Mouse (Mus musculus) embryonic facial prominence, embryonic 13.5 days (tissue): ENCODE data around the gene Foxn2. TPM values are rescaled to one million over a fixed set of nuclear protein-coding genes. Genes with fewer than 3 reads are reported as not detected.
A peak's percentile ranks its signal among the peaks of the same experiment; 100 is the strongest.

ENCODE experiments used
- ATAC-seq: fragments of 200-750 bp; cut with Nextera tagmentation; 2 replicates; pipeline ENCODE4 v1.8.0; 2017; ENCODE audit warnings: low read depth; ENCODE audit not compliant: insufficient number of reproducible peaks, insufficient read depth, low FRiP score, low TSS enrichment
- H3K27ac ChIP-seq: fragments of 300-500 bp; sonication (generic); 2 replicates; pipeline ENCODE4 v1.5.1; 2015; ENCODE audit warnings: moderate library complexity, mild to moderate bottlenecking, inconsistent platforms
- H3K27me3 ChIP-seq: fragments of 300-500 bp; sonication (generic); 2 replicates; pipeline ENCODE4 v1.6.1; 2015; ENCODE audit warnings: mild to moderate bottlenecking, inconsistent platforms
- H3K36me3 ChIP-seq: fragments of 300-500 bp; sonication (generic); 2 replicates; pipeline ENCODE4 v1.6.1; 2015; ENCODE audit warnings: mild to moderate bottlenecking, inconsistent platforms
- H3K4me1 ChIP-seq: fragments of 300-500 bp; sonication (generic); 2 replicates; pipeline ENCODE4 v1.6.1; 2015; ENCODE audit warnings: inconsistent platforms
- H3K4me2 ChIP-seq: fragments of 300-500 bp; sonication (generic); 2 replicates; pipeline ENCODE4 v1.6.1; 2015; ENCODE audit warnings: moderate library complexity, mild to moderate bottlenecking, inconsistent platforms
- H3K4me3 ChIP-seq: fragments of 300-500 bp; sonication (generic); 2 replicates; pipeline ENCODE4 v1.5.1; 2015; ENCODE audit warnings: mild to moderate bottlenecking, inconsistent platforms
- H3K9ac ChIP-seq: fragments of 300-500 bp; sonication (generic); 2 replicates; pipeline ENCODE4 v1.6.1; 2015; ENCODE audit warnings: mild to moderate bottlenecking, inconsistent platforms
- H3K9me3 ChIP-seq: fragments of 300-500 bp; sonication (generic); 2 replicates; pipeline ENCODE4 v1.6.1; 2016; ENCODE audit warnings: inconsistent platforms
- WGBS: fragments of 180-500 bp; shearing (Covaris S2); methylation state at CpG from one replicate; pipeline ENCODE4 v1.1.7; 2015; ENCODE audit warnings: mixed read lengths; 5-methylcytosine and 5-hydroxymethylcytosine counted together
- polyA plus RNA-seq: library from polyadenylated mRNA; unstranded; fragments of >200 nt; fragmentation: Nextera tagmentation; extraction: Ambion mirVana; gene quantifications from 2 replicates; pipeline ENCODE4 v1.2.1, GENCODE M21; 2015

The Foxn2 gene
- polyA plus RNA-seq, 1 experiment from 2014 or later: 15.4 TPM

GRCm38 (mm10) chr17:88494772-88495132, 54.2 kb downstream of the Foxn2 start:
- 0 out of 2 replicates have a peak, but pooled peaks have one; percentile 10 for ATAC-seq
- Histone ChIP-seq H3K4me3 (no peak overlapping the region), H3K27me3 (no peaks in the 10 kb centered on the region), H3K9ac (no peak overlapping the region), H3K36me3 (peaks cover 17% of the 10 kb centered on the region), H3K9me3 (no peaks in the 10 kb centered on the region), H3K4me1 (peaks cover 8% of the 10 kb centered on the region; the same call in 1 of the 2 replicates), H3K4me2 (no peak overlapping the region), H3K27ac (no peak overlapping the region)
- 83% methylated on average over 10 of the region's 10 CpGs for WGBS

GRCm38 (mm10) chr17:88498090-88498682, 57.7 kb downstream of the Foxn2 start:
- H3K36me3 ChIP-seq: no peaks in the 10 kb centered on the region
- H3K4me1 ChIP-seq: peaks cover 8% of the 10 kb centered on the region; the same call in 1 of the 2 replicates
- no peak overlapping the region for H3K4me3 ChIP-seq
- no peak overlapping the region for H3K9ac ChIP-seq
- ATAC-seq: no peak
- no peak overlapping the region for H3K27ac ChIP-seq
- H3K4me2 ChIP-seq: no peak overlapping the region
- H3K9me3 ChIP-seq: no peaks in the 10 kb centered on the region
- no peaks in the 10 kb centered on the region for H3K27me3 ChIP-seq
- WGBS: 85% methylated on average over 5 of the region's 5 CpGs

GRCm38 (mm10) chr17:88504056-88504455, 63.5 kb downstream of the Foxn2 start:
- no peaks in the 10 kb centered on the region for H3K9me3 ChIP-seq
- no peaks in the 10 kb centered on the region for H3K36me3 ChIP-seq
- ATAC-seq: no peak
- no peak overlapping the region for H3K9ac ChIP-seq
- H3K4me3 ChIP-seq: no peak overlapping the region
- 93% methylated on average over 13 of the region's 13 CpGs for WGBS
- no peaks in the 10 kb centered on the region for H3K27me3 ChIP-seq
- H3K4me1 ChIP-seq: peaks cover 14% of the 10 kb centered on the region
- no peak overlapping the region for H3K27ac ChIP-seq
- no peak overlapping the region for H3K4me2 ChIP-seq

- Histone ChIP-seq H3K27ac (no peak overlapping the region), H3K27me3 (no peaks in the 10 kb centered on the region), H3K4me1 (peaks cover 16% of the 10 kb centered on the region), H3K9ac (no peak overlapping the region), H3K36me3 (no peaks in the 10 kb centered on the region), H3K9me3 (no peaks in the 10 kb centered on the region), H3K4me3 (no peak overlapping the region), H3K4me2 (no peak overlapping the region)
- WGBS: 30% methylated on average over 10 of the region's 10 CpGs
- ATAC-seq: no peak
These were observed 64.8 kb downstream of the Foxn2 start for GRCm38 (mm10) chr17:88505275-88505723.

- Histone ChIP-seq H3K4me3 (no peak overlapping the region), H3K27me3 (no peaks in the 10 kb centered on the region), H3K4me1 (peaks cover 19% of the 10 kb centered on the region), H3K36me3 (no peaks in the 10 kb centered on the region), H3K9ac (no peak overlapping the region), H3K4me2 (no peak overlapping the region), H3K27ac (no peak overlapping the region), H3K9me3 (no peaks in the 10 kb centered on the region)
- WGBS: 92% methylated on average over 15 of the region's 15 CpGs
- ATAC-seq: no peak
These were observed 65.4 kb downstream of the Foxn2 start for GRCm38 (mm10) chr17:88505941-88506340.

- no peaks in the 10 kb centered on the region for H3K27me3 ChIP-seq
- no peak overlapping the region for H3K4me2 ChIP-seq
- H3K36me3 ChIP-seq: no peaks in the 10 kb centered on the region
- no peak overlapping the region for H3K9ac ChIP-seq
- 89% methylated on average over 10 of the region's 10 CpGs for WGBS
- no peak overlapping the region for H3K27ac ChIP-seq
- no peak overlapping the region for H3K4me3 ChIP-seq
- no peaks in the 10 kb centered on the region for H3K9me3 ChIP-seq
- no peak for ATAC-seq
- peaks cover 23% of the 10 kb centered on the region for H3K4me1 ChIP-seq
These were observed 66.9 kb downstream of the Foxn2 start for GRCm38 (mm10) chr17:88507376-88507775.

GRCm38 (mm10) chr17:88508846-88509508, 68.5 kb downstream of the Foxn2 start:
- H3K27ac ChIP-seq: no peak overlapping the region
- 36% methylated on average over 12 of the region's 12 CpGs for WGBS
- no peaks in the 10 kb centered on the region for H3K9me3 ChIP-seq
- ATAC-seq: peak; percentile 53; the same call in 1 of the 2 replicates
- H3K9ac ChIP-seq: no peak overlapping the region
- H3K4me1 ChIP-seq: peaks cover 23% of the 10 kb centered on the region
- H3K27me3 ChIP-seq: no peaks in the 10 kb centered on the region
- no peak overlapping the region for H3K4me3 ChIP-seq
- no peaks in the 10 kb centered on the region for H3K36me3 ChIP-seq
- peak overlapping the region; percentile 30 for H3K4me2 ChIP-seq

- H3K9me3 ChIP-seq: no peaks in the 10 kb centered on the region
- H3K27ac ChIP-seq: no peak overlapping the region
- H3K9ac ChIP-seq: no peak overlapping the region
- WGBS: 61% methylated on average over 3 of the region's 3 CpGs
- H3K36me3 ChIP-seq: no peaks in the 10 kb centered on the region
- no peak overlapping the region for H3K4me3 ChIP-seq
- peaks cover 23% of the 10 kb centered on the region for H3K4me1 ChIP-seq
- no peak for ATAC-seq
- H3K4me2 ChIP-seq: no peak overlapping the region
- H3K27me3 ChIP-seq: no peaks in the 10 kb centered on the region
These were observed 69.5 kb downstream of the Foxn2 start for GRCm38 (mm10) chr17:88509999-88510398.

GRCm38 (mm10) chr17:88511095-88511551, 70.6 kb downstream of the Foxn2 start:
- 6% methylated on average over 10 of the region's 10 CpGs for WGBS
- peak; percentile 77; the same call in 1 of the 2 replicates for ATAC-seq
- Histone ChIP-seq H3K27ac (no peak overlapping the region), H3K4me2 (peak overlapping the region; percentile 22; the same call in 1 of the 2 replicates), H3K27me3 (no peaks in the 10 kb centered on the region), H3K4me1 (peaks cover 16% of the 10 kb centered on the region; the same call in 1 of the 2 replicates), H3K36me3 (no peaks in the 10 kb centered on the region), H3K9ac (no peak overlapping the region), H3K9me3 (no peaks in the 10 kb centered on the region), H3K4me3 (no peak overlapping the region)

GRCm38 (mm10) chr17:88516477-88516876, 76.0 kb downstream of the Foxn2 start:
- Histone ChIP-seq H3K9me3 (no peaks in the 10 kb centered on the region), H3K4me1 (no peaks in the 10 kb centered on the region), H3K4me3 (no peak overlapping the region), H3K27ac (no peak overlapping the region), H3K36me3 (no peaks in the 10 kb centered on the region), H3K9ac (no peak overlapping the region), H3K27me3 (no peaks in the 10 kb centered on the region), H3K4me2 (no peak overlapping the region)
- 79% methylated on average over 7 of the region's 7 CpGs for WGBS
- no peak for ATAC-seq

- no peak overlapping the region for H3K27ac ChIP-seq
- H3K4me2 ChIP-seq: no peak overlapping the region
- H3K36me3 ChIP-seq: no peaks in the 10 kb centered on the region
- no peak overlapping the region for H3K9ac ChIP-seq
- no peak for ATAC-seq
- WGBS: 19% methylated on average over 2 of the region's 2 CpGs
- H3K9me3 ChIP-seq: no peaks in the 10 kb centered on the region
- H3K4me3 ChIP-seq: no peak overlapping the region
- H3K4me1 ChIP-seq: peaks cover 11% of the 10 kb centered on the region
- H3K27me3 ChIP-seq: peaks cover 4% of the 10 kb centered on the region
These were observed 87.3 kb downstream of the Foxn2 start for GRCm38 (mm10) chr17:88527781-88528180.
